Mouse (Mus musculus): ENCODE measurements around the gene Elf2.
A peak's percentile ranks its signal among the peaks of the same experiment; 100 is the strongest.
"Not testable (repeated sequence)": the region's sequence is repeated elsewhere in the genome, so short reads cannot be mapped to it uniquely, and the experiment has no call there.

Gene Elf2

DNA sequence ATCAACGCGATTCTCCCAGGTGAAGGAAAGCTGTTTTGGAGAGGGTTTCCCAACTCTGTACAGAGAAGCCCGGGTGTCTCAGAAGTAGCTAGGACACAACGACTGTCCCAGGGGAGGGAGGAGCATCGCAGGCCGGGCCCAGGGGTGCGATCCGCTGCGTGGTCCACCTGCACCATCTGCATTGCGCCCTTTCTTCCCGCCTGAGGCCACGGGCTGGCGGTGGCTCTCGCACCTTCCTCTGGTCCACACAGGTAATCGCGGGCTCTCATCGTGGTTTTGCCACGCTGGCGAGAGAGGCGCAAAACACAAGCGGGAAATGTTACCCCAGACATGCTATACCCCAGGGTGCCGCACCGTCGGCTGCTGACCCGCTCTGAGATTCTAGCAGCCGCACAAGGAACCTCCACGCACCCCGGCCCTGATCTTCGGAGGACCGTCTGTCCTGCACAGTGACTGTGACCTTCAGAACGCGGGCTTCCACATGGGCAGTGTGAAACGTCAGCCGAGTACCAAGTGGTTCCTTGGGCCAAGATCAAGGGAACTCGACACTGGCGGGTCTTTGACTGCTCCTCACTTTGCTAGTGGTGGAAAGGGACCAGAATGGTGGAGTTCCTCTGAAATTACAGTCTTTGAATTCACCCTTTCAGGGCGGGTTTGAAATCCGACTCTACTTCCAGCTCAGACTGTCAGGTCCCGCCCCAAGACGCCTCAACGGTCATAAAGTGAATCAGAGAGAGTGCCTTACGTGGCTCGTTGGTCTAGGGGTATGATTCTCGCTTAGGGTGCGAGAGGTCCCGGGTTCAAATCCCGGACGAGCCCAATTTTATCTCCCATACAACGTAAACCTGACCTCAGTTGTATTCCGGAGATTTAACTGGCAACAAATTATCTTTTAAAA, 18.4 kb upstream of the Elf2 start:
- peak; percentile 30 to 40 for DNase-seq

DNA sequence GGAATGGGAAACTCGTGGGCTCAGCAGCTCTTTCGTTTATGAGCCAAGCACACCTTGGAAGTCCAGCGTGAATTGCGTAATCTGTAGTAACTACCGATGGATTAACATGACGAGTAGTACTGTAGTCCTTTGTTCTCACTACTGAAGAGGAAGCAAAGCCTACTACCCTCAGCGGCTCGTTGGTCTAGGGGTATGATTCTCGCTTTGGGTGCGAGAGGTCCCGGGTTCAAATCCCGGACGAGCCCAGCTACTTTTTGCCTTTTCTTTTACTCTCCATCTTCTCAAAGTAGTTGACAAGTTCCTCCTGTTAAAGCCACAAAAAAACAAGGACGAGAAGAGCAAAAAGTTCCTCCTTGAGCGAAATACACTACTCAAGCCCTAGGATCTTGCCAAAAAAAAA, 17.7 kb upstream of the Elf2 start:
- DNase-seq, result peak in 1 of 2 experiments; percentile 46

DNA sequence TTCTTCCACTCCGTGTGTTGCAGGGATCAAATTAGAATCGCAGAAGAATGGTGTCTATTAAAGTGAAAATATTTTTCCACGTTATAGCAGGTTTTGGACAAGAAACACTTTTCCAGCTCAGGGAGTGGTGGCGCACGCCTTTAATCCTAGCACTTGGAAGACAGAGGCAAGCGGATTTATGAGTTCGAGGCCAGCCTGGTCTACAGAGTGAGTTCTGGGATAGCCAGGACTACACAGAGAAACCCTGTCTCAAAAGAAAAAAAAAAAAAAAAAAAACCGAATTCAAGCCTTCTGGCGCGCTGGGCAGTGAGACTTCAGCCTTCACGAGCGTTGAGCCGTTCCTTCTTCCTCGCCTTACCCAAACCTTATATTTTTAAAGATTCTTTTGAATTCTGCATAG, 17.2 kb upstream of the Elf2 start:
- DNase-seq, result no peak

DNA sequence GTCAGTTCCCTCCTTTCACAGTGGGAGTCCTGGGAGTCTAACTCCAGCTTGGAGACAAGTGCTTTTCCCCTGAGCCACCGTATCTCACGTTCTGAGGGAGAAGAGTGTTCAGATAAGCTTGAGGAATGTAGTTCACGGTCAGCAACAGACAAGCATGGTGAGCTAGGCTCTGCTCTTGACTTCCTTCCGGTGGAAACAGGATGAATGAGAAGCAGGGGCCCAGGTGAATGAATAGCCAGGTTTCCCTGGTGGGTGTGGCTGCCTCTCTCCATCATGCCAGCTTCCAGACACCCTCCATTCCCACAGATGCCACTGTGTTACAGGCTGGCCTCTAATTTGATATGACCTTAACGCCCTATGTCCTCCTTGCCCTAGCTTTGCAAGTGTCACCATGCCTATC, 16.6 kb upstream of the Elf2 start:
- DNase-seq, result no peak

DNA sequence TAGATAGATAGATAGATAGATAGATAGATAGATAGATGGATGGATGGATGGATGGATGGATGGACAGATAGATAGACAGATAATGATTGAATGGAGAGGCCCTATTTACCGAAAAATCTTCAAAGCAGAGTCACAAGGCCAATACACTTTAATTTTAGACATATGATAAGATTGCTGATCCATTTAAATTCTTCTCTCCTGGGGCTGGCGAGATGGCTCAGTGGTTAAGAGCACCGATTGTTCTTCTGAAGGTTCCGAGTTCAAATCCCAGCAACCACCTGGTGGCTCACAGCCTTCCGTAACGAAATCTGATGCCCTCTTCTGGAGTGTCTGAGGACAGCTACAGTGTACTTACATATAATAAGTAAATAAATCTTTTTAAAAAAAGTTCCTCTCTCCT, 14.5 kb upstream of the Elf2 start:
- DNase-seq, result not testable (repeated sequence)

DNA sequence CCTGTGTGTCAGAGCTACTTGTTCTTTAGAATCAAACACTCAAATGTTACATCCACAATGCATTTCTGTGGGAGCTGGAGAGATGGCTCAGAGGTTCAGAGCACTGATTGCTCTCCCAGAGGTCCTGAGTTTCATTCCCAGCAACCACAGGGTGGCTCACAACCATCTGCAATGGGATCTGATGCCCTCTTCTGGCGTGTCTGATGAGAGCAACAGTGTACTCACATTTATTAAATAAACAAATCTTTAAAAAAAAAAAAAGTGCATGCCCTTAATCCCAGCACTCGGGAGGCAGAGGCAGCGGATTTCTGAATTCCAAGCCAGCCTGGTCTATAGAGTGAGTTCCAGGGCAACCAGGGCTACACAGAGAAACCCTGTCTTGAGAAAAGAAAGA, 13.6 kb upstream of the Elf2 start:
- no peak for DNase-seq

DNA sequence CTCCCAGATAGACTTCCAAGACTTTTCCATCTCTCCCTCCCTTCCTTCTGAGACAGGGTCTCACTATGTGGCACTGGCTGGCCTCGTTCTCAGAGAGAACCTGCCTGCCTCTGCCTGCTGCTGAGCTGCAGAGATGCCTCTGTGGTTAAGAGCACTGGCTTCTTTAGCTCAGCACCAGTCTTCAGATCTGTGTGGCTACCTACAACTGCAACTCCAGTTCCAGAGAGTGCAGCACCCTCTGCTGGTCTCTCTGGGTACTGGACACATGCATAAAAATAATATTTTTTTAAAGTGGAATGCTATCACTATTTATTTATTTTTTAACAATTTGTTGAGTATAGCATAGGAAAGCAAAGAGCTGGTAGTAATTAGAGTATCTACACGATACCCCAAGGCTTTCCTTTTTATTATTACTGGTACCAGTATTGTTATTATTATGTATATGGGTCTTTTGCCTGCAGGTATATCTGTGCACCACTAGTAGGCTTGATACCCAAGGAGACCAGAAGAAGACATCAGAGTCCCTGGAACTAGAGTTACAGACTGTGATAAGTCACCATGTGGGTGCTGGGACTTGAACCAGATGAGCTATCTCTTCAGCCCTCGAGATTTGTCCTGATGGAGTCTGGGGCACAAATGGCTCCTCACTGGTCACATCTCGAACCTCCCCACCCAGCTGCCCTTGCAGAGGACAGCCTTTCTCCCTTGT, 13.0 kb upstream of the Elf2 start:
- DNase-seq, result peak; percentile 45 to 65

DNA sequence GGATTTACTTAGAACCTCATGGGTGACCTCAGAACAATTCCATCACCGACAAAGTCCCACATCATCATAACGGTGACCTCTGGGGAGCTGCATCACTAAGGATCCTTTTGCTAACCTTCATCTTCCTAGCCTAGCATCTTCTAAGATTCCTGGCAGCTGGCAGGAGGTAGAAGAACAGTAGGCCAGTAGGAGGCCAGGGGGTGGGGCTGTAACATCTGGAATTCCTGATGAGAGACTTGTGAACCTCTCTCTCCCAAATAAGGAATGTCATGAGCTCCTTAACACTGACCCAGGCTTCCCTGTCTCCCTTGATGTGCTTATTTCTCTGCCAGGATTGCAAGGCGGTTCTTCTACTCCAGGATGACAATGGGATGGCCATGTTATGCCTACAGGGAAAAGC, 10.3 kb upstream of the Elf2 start:
- DNase-seq, result no peak

DNA sequence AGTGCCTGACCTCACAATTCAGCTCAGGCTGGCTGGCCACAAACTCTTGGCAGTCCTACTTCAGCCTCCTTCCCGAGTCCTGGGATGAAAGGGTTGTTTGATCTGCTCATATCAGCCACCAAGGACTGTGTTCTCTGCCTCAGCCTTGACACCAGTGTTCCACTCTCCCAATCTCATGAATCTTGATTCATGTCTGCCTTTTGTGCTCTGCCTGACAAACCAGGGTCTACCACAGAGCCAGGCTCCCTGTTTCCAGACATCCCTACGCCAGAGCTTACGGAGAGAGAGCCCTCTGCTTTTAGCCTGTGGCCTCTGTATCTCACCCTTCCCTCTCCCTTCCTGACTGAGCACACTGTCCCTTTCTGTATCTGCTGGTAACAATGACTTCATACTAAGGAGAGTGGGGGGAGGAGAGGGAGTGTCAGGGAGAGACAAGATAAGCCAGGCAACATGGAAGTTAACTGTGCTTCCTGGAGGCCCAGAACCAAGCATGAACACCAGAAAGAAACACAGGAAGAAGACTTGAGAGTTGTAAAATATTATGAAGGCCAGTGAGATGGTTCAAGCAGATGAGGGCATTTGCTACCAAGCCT, 8.3 kb upstream of the Elf2 start:
- no peak for DNase-seq

DNA sequence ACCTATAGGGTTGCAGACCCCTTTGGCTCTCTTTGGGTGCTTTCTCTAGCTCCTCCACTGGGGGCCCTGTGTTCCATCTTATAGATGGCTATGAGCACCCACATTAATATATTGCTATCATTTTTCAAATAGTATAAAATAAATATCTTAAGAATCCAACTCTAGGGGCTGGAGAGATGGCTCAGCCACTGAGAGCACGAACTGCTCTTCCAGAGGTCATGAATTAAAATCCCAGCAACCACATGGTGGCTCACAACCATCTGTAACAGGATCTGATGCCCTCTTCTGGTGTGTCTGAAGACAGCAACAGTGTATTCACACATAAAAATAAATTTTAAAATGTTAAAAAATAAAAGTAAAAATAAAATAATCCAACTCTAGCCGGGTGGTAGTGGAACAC, 4.6 kb upstream of the Elf2 start:
- DNase-seq, result not testable (repeated sequence)

DNA sequence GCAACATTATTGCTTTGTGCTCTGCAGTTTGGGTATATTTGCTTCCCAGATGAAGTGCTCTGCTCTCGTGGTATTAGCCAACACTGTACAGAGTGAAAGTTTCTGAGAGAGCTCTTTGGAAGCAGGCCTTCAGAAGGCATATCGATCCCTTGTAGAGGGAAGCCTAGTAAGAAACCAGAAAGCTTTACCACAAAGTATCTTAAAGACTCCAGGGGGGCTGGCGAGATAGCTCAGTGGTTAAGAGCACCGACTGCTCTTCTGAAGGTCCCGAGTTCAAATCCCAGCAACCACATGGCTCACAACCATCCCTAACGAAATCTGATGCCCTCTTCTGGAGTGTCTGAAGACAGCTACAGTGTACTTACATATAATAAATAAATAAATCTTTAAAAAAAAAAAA, 3.7 kb upstream of the Elf2 start:
- DNase-seq, result not testable (repeated sequence)

DNA sequence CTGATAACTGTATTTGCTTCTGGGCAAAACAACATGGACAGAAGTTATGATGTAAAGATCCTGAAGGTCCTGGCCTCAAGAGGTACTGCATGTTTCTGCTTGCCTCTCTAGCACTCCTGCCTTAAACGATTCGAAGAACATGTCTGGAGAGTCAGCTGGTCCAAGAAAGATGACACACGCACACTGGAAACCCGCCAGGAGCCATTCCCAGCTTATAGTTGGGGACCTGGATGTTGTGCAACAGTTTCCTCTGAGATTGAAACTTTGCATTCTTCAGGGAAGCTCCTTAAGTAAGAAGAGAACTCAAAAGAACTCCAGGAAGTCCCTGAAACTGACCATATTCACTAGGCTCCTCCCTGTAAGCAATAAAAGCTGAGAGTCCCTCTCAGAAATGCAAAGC, 2.8 kb upstream of the Elf2 start:
- DNase-seq, result no peak

DNA sequence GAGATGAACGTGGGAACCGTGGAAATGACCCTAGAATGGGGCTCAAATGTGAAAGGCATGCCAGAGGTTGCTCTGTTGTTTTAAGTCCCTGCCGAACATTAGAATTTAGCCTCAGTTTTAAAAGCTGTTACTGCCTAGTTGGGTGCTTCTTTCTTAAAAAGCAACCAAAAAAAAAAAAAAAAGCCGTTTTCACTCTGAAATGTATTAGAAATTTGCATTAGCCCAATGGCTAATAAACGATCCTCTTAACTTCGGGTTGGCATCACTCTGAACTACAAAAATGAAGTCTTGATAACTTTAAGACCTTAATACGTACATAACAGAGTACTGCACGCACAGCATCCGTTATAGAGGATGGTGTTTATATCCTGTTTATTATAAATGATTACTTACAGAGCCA, 1.7 kb upstream of the Elf2 start:
- DNase-seq, result no peak

DNA sequence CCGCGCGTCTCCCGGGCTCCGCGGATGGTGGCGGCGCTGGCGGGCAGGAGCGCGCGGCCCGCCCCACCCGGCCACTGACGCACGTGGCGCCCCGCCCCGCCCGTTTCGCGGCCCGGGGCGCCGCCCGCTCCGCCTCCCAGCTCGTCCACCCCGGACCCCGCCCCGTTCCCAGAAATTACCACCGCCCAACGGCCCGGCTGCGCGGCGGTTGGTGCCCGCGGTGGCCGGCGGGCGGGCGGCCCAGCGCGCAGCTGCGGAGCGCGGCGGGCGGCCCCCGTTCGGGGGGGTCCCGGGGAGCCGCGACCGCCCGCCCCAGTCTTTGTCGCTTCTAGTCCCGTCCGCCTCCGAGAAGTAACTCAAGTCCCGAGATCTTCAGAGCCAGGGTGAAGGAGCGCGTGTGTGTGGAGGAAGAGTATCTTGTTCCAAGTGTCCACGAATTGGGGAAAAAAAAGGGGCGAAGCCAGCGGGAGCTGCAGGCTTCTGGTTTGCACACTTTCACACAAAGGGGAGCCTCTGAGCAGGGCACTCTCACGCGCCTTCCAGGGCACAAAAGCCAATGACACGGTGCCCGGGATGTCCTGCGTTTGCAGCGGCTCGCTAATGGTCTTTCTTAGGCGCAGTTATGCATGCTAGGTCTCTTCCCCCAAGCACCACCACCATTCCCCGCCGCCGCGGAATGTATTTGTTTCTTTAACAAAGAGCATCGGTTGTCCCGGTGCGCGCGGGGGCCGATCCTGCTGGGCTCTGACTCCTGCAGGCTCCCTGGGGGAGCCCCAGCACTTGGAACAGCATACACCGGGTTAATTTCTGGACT, 1.0 kb upstream of the Elf2 start:
- DNase-seq, result peak; percentile 86 to 91

DNA sequence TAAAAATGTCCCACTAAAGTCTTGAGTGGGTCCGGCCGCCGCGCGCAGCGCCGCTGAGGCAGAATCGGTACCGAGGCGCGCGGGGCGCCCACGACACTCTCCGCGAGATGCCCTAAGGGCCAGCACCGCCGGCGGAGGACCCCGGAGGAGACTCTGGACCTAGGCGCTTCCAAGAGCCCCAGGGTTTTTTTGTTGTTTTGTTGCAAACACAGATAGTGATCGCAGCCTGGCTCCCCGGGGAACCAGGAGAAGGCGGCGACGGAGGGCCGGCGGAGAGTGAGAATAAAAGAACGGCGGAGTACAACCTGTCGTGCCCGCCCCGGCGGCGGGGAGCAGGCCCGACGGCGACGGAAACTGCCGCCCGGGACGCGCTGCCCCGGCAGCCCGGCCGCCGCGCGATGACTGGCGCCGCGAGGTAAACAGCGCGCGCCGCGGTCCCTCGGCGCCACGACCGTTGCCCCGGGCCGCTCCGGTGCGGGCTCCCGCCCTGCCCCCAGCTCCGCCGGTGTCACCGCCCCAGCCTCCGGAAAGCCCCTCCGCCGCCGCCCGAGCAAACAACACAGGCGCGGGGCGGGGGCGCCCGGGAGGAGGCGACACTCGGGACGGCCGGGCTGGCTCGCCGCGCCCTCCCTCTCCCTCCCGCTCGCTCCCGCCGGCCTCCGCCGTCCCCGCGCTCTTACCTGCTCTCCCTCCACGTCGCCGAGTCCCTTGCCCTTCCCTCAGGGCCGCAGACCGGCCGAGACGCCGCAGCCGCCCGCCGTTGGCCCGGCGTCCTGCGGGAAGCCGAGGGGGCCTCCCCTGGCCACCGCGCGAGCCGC, 520 bp downstream of the Elf2 start:
- DNase-seq, result peak; percentile 63 to 76

DNA sequence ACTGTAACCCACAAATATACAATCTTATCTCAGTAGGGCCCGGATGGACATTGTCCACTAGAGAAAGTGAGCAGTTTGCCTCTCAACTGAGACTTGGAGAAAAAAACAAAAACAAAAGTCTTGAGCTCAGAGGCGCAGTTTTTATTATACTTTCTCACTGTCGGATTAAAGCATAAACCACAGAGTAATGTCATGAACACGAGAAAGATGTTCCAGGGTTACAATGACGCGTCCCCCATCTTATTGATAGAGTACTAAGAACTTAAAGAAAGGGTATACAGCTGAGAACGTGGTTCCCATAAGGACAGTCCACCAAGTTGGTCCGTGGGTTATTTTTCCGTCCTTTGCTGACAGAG, 1.1 kb downstream of the Elf2 start:
- DNase-seq, result no peak

DNA sequence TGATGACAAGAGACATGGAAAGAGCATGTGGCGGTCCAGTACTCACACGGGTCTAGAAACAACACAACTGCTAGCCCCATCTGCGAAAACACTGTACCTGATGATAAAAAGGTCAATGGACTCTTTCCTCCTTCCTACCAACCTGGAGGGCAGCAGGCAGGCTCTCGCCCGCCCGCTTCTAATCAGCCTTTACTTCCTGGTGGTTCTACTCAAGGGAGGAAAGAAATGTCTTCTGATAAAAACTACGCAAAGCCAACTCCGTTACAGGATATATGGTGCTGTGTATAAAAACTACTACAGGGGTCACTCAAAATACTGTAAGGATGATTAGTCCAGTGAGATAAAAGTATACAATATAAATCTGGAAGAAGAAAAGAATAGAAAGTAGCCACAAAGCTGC, 5.1 kb downstream of the Elf2 start:
- no peak for DNase-seq

DNA sequence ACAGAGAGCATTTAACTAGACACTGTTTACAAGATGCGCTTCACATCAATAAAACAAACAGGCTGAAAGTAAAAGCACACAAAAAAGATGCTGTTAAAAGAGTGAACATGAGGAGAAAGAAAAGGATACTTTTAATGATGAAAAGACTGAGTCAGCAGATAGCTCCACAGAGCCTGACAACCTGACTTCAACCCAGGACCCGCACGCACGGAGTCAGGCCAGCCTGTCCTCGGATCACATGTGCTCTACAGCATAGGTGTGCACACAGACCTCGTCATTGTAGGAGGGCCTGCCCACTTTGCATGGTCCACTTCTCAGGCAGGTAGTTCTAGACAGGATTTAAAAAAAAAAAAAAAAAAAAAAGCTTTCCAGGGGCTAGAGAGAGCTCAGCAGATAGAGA, 6.5 kb downstream of the Elf2 start:
- no peak for DNase-seq

DNA sequence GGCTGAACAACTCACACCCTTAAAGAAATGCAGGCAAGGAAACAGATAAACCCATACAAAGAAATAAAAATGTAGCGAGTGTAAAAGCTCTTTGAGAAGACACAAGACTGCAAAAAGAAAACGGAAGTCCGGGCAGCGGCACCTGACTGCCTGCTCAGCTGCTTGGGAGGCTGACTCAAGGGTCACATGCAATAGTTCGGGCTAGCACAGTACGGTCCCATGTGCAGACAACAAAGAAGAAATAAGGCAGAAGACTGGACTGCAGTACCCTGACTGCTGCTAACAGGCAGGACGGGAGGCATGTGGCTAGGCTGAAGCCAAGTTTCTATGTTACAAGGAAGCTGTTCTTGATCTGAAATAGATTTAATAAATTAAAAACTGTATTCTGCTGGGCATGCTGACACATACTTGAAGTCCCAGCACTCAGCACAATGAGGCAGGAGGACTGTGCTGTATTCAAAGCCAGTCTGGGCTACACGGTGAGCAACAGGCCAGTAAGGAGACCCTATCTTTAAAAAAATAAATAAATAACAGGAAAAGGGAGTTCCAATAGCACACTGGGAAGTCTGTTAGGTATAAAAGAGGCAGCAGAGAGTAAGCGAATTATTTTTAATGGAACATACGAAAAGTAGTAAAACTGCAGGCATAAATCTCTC, 7.1 kb downstream of the Elf2 start:
- no peak for DNase-seq

DNA sequence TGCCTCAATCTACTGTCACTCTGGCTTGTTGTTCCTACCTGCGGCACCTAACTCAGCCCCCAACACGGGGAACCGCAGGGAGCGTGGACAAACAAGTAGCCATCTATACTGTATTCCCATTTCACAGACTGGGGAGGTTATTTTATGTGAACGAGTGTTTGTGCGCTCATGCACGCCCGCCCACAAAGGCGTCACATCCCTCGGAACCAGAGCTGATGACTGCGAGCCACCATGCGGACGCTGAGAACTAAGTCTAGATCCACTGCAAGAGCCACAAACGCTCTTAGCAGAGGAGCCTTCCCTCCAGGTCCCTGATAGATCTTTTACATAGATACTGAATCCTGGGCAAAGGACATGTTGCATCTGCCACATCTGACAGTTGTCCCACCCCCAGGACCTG, 10.4 kb downstream of the Elf2 start:
- DNase-seq, result no peak

DNA sequence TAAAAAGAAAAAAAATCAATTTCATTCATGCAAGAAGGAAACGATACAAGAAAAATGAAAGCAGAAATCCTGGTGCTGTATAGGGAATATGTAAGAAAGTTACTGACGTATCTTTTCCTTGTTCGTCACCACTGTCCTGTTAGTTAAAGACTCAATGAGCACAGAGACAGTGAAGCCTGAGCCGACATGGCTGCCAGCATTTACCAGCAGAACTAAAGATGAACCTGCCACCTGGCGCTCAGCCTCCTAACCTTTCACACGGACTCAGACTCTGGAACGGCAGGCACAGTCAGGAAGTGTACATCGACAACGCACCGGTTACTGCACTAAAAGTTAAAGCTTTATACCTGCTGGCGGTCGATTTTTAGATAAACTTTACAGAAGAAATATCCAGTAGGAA, 11.9 kb downstream of the Elf2 start:
- DNase-seq, result no peak

DNA sequence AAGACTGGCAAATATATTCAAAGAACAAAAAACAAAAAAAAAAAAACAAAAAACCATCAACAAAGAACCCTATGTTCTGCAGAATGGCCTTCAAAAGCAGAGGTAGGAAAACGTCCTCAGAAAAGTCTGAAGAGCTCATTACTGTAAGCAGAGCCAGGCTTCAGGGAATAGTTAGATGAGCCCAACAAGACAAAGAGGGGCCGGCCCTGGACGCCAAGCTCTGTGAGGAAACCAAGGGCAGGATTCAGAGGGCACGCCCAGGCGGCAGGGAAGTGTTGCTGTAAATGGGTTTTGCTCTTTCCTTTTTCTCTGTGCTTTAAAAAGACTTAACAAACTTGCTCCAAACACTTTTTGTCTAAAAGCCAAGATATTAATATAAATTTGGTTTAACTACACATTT, 12.6 kb downstream of the Elf2 start:
- no peak for DNase-seq
